Mouse (Mus musculus) heart, embryonic 12.5 days (tissue): ENCODE data around the gene C87436. TPM values are rescaled to one million over a fixed set of nuclear protein-coding genes. Genes with fewer than 3 reads are reported as not detected.

ENCODE experiments used
- ATAC-seq: fragments of 200-750 bp; cut with Nextera tagmentation; 2 replicates; pipeline ENCODE4 v1.8.0; 2017; ENCODE audit warnings: moderate TSS enrichment, moderate library complexity; ENCODE audit not compliant: insufficient number of reproducible peaks, low FRiP score
- H3K27ac ChIP-seq: fragments of 300-500 bp; sonication (generic); 2 replicates; pipeline ENCODE4 v1.5.1; 2016; ENCODE audit warnings: mild to moderate bottlenecking, moderate library complexity; ENCODE audit not compliant: poor library complexity, severe bottlenecking
- H3K27me3 ChIP-seq: fragments of 300-500 bp; sonication (generic); replicated peaks from 2 replicates; pipeline ENCODE4 v1.6.1; 2016; ENCODE audit warnings: mild to moderate bottlenecking, moderate library complexity
- H3K36me3 ChIP-seq: fragments of 300-500 bp; sonication (generic); 2 replicates; pipeline ENCODE4 v1.6.1; 2016; ENCODE audit warnings: mild to moderate bottlenecking, moderate library complexity
- H3K4me1 ChIP-seq: fragments of 300-500 bp; sonication (generic); replicated peaks from 2 replicates; pipeline ENCODE4 v1.6.1; 2016; ENCODE audit warnings: mild to moderate bottlenecking
- H3K4me2 ChIP-seq: fragments of 300-500 bp; sonication (generic); 2 replicates; pipeline ENCODE4 v1.6.1; 2016; ENCODE audit warnings: mild to moderate bottlenecking, moderate library complexity
- H3K4me3 ChIP-seq: fragments of 300-500 bp; sonication (generic); 2 replicates; pipeline ENCODE4 v1.5.1; 2016; ENCODE audit warnings: mild to moderate bottlenecking
- H3K9ac ChIP-seq: fragments of 300-500 bp; sonication (generic); 2 replicates; pipeline ENCODE4 v1.6.1; 2016; ENCODE audit warnings: mild to moderate bottlenecking, moderate library complexity
- H3K9me3 ChIP-seq: fragments of 300-500 bp; sonication (generic); replicated peaks from 2 replicates; pipeline ENCODE4 v1.6.1; 2016; ENCODE audit warnings: mild to moderate bottlenecking, moderate library complexity
- WGBS: fragments of 180-500 bp; shearing (Covaris S2); methylation state at CpG from one replicate; pipeline ENCODE4 v1.1.7; 2016; 5-methylcytosine and 5-hydroxymethylcytosine counted together
- polyA plus RNA-seq: library from polyadenylated mRNA; unstranded; fragments of >200 nt; fragmentation: Nextera tagmentation; extraction: Ambion mirVana; gene quantifications from 2 replicates; pipeline ENCODE4 v1.2.1, GENCODE M21; 2016

C87436 gene
- polyA plus RNA-seq, 1 experiment from 2014 or later = 16.2 TPM

DNA sequence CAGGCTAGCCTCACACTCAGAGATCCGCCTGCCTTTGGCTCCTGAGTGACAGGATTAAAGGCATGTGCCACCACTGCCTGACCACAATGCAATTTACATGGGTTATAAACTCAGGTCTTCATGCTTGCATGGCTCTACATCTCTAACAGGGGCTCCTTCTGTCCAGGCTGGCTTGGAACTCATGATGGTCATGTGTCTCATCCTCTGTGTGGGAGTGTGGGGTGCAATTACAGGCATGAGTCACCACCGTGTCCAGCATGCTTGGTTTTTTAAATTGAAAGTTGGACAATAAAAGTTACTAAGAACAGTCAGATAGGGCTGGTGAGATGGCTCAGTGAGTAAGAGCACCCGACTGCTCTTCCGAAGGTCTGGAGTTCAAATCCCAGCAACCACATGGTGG, 75.1 kb downstream of the C87436 start:
- Histone ChIP-seq H3K36me3 (no peaks in the 10 kb centered on the region), H3K9ac (no peak overlapping the region), H3K4me3 (no peak overlapping the region), H3K27me3 (no peaks in the 10 kb centered on the region), H3K27ac (no peak overlapping the region), H3K9me3 (no peaks in the 10 kb centered on the region), H3K4me2 (no peak overlapping the region), H3K4me1 (0 out of 2 replicates have a peak, but pooled peaks cover 8% of the 10 kb centered on the region)
- 91% methylated on average over 4 of the region's 4 CpGs for WGBS
- no peak for ATAC-seq

GRCm38 (mm10) chr6:86516021-86516420, 77.8 kb downstream of the C87436 start:
- 0 out of 2 replicates have a peak, but pooled peaks cover 5% of the 10 kb centered on the region for H3K4me1 ChIP-seq
- no peak for ATAC-seq
- no peak overlapping the region for H3K9ac ChIP-seq
- peak overlapping the region; percentile 19; the same call in 1 of the 2 replicates for H3K4me2 ChIP-seq
- H3K36me3 ChIP-seq = no peaks in the 10 kb centered on the region
- H3K9me3 ChIP-seq = no peaks in the 10 kb centered on the region
- H3K4me3 ChIP-seq = no peak overlapping the region
- no peak overlapping the region for H3K27ac ChIP-seq
- WGBS = 59% methylated on average over 1 of the region's 1 CpGs
- H3K27me3 ChIP-seq = no peaks in the 10 kb centered on the region

- 63% methylated on average over 3 of the region's 3 CpGs for WGBS
- Histone ChIP-seq H3K4me2 (no peak overlapping the region), H3K36me3 (peaks cover 8% of the 10 kb centered on the region), H3K27ac (no peak overlapping the region), H3K4me1 (peaks cover 18% of the 10 kb centered on the region), H3K4me3 (no peak overlapping the region), H3K9me3 (no peaks in the 10 kb centered on the region), H3K9ac (no peak overlapping the region), H3K27me3 (no peaks in the 10 kb centered on the region)
- ATAC-seq = no peak
Measured at GRCm38 (mm10) chr6:86519767-86520345, 81.7 kb downstream of the C87436 start.

DNA sequence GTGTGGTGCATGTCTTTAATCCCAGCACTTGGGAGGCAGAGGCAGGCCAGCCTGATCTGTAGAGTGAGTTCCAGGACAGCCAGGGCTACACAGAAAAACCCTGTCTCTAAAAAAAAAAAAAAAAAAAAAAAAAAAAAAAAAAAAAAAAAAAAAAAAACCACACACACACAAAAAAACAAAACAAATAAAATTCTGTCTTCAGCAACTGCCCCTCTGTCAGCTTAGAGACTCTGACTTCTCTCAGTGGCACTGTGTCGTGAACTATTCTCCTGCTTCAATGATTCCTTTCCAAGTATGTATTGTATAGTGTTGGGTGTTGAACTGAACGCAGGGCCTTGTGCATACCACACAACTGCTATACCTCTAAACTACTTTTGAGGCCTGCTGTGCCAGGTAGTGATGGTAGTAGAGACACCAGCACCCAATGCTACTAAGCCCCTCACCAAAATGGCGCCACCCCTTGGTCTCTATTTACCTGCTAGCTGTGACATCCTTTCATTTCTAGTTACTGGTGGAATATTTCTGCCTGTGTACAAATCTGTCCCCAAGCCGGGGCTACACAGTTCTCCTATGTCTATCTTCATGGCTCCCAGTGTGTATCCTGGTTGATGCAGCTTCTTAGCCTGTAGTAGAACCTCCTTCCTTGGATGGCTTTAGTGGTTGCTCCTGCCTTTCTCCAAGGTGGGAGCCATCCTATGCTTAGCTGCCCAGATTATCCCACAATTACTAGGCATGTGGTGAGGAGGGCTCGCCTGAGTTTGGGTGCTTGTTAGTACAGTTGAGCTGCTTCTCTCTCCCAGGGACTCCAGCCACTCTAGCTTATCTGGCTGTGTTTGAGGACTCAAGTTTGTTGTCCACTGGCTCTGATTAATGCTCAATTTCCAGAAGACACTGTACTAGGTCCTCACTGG, 84.1 kb downstream of the C87436 start:
- no peak for ATAC-seq
- Histone ChIP-seq H3K4me1 (peaks cover 13% of the 10 kb centered on the region), H3K27me3 (no peaks in the 10 kb centered on the region), H3K4me2 (peak overlapping the region; percentile 14; the same call in 1 of the 2 replicates), H3K9me3 (no peaks in the 10 kb centered on the region), H3K36me3 (peaks cover 13% of the 10 kb centered on the region), H3K9ac (0 out of 2 replicates have a peak overlapping the region, but pooled peaks have one; percentile 5), H3K27ac (peak overlapping the region; percentile 50; the same call in 1 of the 2 replicates), H3K4me3 (peak overlapping the region; percentile 1; the same call in 1 of the 2 replicates)
- 79% methylated on average over 5 of the region's 5 CpGs for WGBS

Other genes starting within 250 kb of the C87436 start
- gene Tgfa, start 243.2 kb upstream of the C87436 start, polyA plus RNA-seq = 4.6 and 5.2 TPM in 2 replicates
- 95.0 and 102 TPM in 2 replicates for gene Fam136a, start 72.7 kb upstream of the C87436 start, polyA plus RNA-seq
- gene Snrpg, start 67.1 kb upstream of the C87436 start, polyA plus RNA-seq = 314 and 325 TPM in 2 replicates
- gene Pcyox1, start 41.2 kb upstream of the C87436 start, polyA plus RNA-seq = 59.4 and 64.7 TPM in 2 replicates
- 140 and 158 TPM in 2 replicates for gene Tia1, start 34.2 kb upstream of the C87436 start, polyA plus RNA-seq
- gene Gm44790, start 11.7 kb upstream of the C87436 start, polyA plus RNA-seq = 0.45 TPM in 1 of 2 replicates, not detected in the other
- gene Pcbp1, start 87.9 kb downstream of the C87436 start, polyA plus RNA-seq = 415 and 416 TPM in 2 replicates
- gene Asprv1, start 189.8 kb downstream of the C87436 start, polyA plus RNA-seq = 0.10 and 0.12 TPM in 2 replicates
- 14.1 and 14.4 TPM in 2 replicates for gene Mxd1, start 230.8 kb downstream of the C87436 start, polyA plus RNA-seq
- 91.4 and 95.4 TPM in 2 replicates for gene Snrnp27, start 246.1 kb downstream of the C87436 start, polyA plus RNA-seq